In the genomic region with DNA sequence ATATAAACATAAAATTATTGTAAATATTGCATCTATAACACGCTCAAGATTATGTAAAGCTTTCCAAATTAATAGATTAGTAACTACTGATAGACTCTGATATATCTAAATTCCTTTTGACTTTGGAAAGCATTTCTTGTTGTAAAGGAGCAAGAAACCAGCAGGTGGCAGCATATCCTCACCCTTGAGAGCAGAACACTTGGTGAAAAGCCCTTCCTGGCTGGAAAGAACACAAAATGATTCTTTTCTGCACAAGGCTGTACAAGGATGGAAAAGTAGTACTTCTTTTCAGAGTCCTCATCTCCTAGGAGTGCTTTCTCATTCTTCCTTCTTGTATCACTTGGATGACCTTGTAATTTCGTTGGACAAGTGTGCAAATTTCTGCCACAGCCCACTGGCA, we compare ENCODE assay signal across 9 mouse cellular contexts.
A peak's percentile ranks its signal among the peaks of the same experiment; 100 is the strongest.
DNase-seq lines count a peak whose midpoint lies in the region; ATAC-seq lines count a peak whose summit lies in the region.
"Had no signal": no experiment of that assay in that cellular context is flagged by ENCODE, and none has a peak within 500 bp of the region (broad histone marks: within the 10 kb centered on the region; RNA-seq: fewer than 3 reads in every experiment).

No protein-coding gene starts in this region.

- no peaks in the 10 kb centered on the region for H3K4me1 ChIP-seq in kidney, embryonic 14.5 days (ENCODE audit: control insufficient read depth, insufficient read depth, low read length)
- no peaks in the 10 kb centered on the region for H3K4me1 ChIP-seq in neural tube, embryonic 15.5 days
- H3K4me1 ChIP-seq: lung, embryonic 15.5 days had no signal

- H3K9ac ChIP-seq in kidney, embryonic 14.5 days (ENCODE audit: low read depth, low read length): no peak overlapping the region
- H3K9ac ChIP-seq in neural tube, embryonic 15.5 days (replicated peaks): no peak overlapping the region
- H3K9ac ChIP-seq: lung, embryonic 15.5 days had no signal

- no peak for ATAC-seq in kidney, embryonic 14.5 days (ENCODE audit: low FRiP score, low TSS enrichment)
- 0 out of 2 replicates have a peak, but pooled peaks have one; percentile 59 for ATAC-seq in neural tube, embryonic 15.5 days (ENCODE audit: low FRiP score)

- no peaks in the 10 kb centered on the region for H3K27me3 ChIP-seq in kidney, embryonic 14.5 days (ENCODE audit: control insufficient read depth, insufficient read depth, low read length)
- no peaks in the 10 kb centered on the region for H3K27me3 ChIP-seq in neural tube, embryonic 15.5 days (replicated peaks)
- H3K27me3 ChIP-seq: lung, embryonic 15.5 days had no signal

- 19% methylated on average over 2 of the region's 2 CpGs for WGBS in kidney, embryonic 14.5 days
- WGBS in neural tube, embryonic 15.5 days: 17% methylated on average over 2 of the region's 2 CpGs

- no peak overlapping the region for H3K4me3 ChIP-seq in kidney, embryonic 14.5 days (ENCODE audit: low read length)
- no peak overlapping the region for H3K4me3 ChIP-seq in neural tube, embryonic 15.5 days (replicated peaks)
- H3K4me3 ChIP-seq: lung, embryonic 15.5 days had no signal

- H3K4me2 ChIP-seq in kidney, embryonic 14.5 days (replicated peaks; ENCODE audit: low read depth, low read length): no peak overlapping the region
- no peak overlapping the region for H3K4me2 ChIP-seq in neural tube, embryonic 15.5 days
- H3K4me2 ChIP-seq: lung, embryonic 15.5 days had no signal

- no peaks in the 10 kb centered on the region for H3K36me3 ChIP-seq in kidney, embryonic 14.5 days (ENCODE audit: control insufficient read depth, insufficient read depth, low read length)
- H3K36me3 ChIP-seq in neural tube, embryonic 15.5 days: no peaks in the 10 kb centered on the region
- H3K36me3 ChIP-seq: lung, embryonic 15.5 days had no signal

- DNase-seq in kidney, adult 18-20 months: peak; percentile 41
- peak; percentile 18 for DNase-seq in WW6 (ENCODE audit: low read depth, low spot score)
- peak; percentile 36 to 72 for DNase-seq in cerebellum, postnatal 4 days (ENCODE audit: low spot score in 2 of 2)
- DNase-seq in heart, postnatal 4 days: peak; percentile 68
- peak; percentile 51 to 77 for DNase-seq in left cerebral cortex, postnatal 10 days (ENCODE audit: extremely low spot score in 1 of 2, low spot score in 2 of 2)
- no peak for DNase-seq in T-cell, adult 2 months (ENCODE audit: low spot score)

- H3K27ac ChIP-seq in kidney, embryonic 14.5 days (ENCODE audit: low read depth, low read length): no peak overlapping the region
- no peak overlapping the region for H3K27ac ChIP-seq in neural tube, embryonic 15.5 days (replicated peaks)
- H3K27ac ChIP-seq: lung, embryonic 15.5 days had no signal

- no peaks in the 10 kb centered on the region for H3K9me3 ChIP-seq in kidney, embryonic 14.5 days (ENCODE audit: control insufficient read depth, low read length)
- H3K9me3 ChIP-seq in neural tube, embryonic 15.5 days (replicated peaks): no peaks in the 10 kb centered on the region
- H3K9me3 ChIP-seq: lung, embryonic 15.5 days had no signal

- intact Hi-C loops in left cerebral cortex, postnatal 10 days (cut with DNase I): no loop called here
